Mouse (Mus musculus) forebrain, embryonic 11.5 days (tissue): Measurements from ENCODE around the gene Rwdd2a. TPM values are rescaled to one million over a fixed set of nuclear protein-coding genes. Genes with fewer than 3 reads are reported as not detected.

ENCODE experiments used
- polyA plus RNA-seq: library from polyadenylated mRNA; unstranded; fragments of >200 nt; fragmentation: Nextera tagmentation; extraction: Ambion mirVana; gene quantifications from 2 replicates; pipeline ENCODE4 v1.2.1, GENCODE M21; 2014

The Rwdd2a gene
- polyA plus RNA-seq, 1 experiment from 2014 or later, result 3.8 TPM

Other genes starting within 250 kb of the Rwdd2a start
- gene Ube2cbp, start 107.0 kb upstream of the Rwdd2a start, polyA plus RNA-seq, result 6.5 and 7.1 TPM in 2 replicates
- 14.3 and 16.8 TPM in 2 replicates for gene Dop1a, start 104.8 kb upstream of the Rwdd2a start, polyA plus RNA-seq
- gene Pgm3, start 149 bp upstream of the Rwdd2a start, polyA plus RNA-seq, result 35.6 and 36.0 TPM in 2 replicates
- gene Me1, start 124.0 kb downstream of the Rwdd2a start, polyA plus RNA-seq, result 10.7 and 11.2 TPM in 2 replicates
- gene Prss35, start 171.7 kb downstream of the Rwdd2a start, polyA plus RNA-seq, result 2.0 and 2.3 TPM in 2 replicates